Mouse (Mus musculus): ENCODE data around the gene Pigu.

DNA sequence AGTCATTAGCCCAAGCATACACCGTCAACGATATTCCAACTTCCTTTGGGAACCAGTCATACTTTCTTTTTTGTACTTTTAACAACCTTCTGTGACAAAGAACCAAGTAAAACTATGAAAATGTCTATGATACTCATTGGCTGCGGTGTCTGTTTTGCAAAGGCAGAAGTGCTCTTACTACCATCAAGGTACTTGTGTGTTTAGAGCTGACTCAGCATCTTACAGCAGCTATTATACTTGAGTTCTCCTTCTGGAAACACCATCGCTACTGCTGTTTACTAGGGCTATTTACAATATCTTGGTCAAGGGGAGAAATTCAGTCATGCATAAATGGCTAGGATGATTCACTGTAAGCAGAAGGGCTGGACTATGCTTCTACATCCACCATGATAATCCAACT, 44.7 kb upstream of the Pigu start:
- TF ChIP-seq CTCF (conservative IDR thresholded peaks at IDR 0.05; ENCODE audit: insufficient read depth, insufficient read length, low read depth, low read length): no peak
- TF ChIP-seq POLR2A (IDR thresholded peaks at IDR 0.05; ENCODE audit: low read depth, low read length): no peak
